Mouse (Mus musculus) CD4-positive helper T cell, adult 2 months (primary cell): ENCODE measurements at regions not wholly inside any gene's neighbourhood (a gene's known extent, or its start where the extent isn't known, plus 50 kb on each side); places are given as distances from the start of the nearest gene placed in this dataset.

Experiments
- DNase-seq: peaks from one replicate; pipeline ENCODE4 v3.0.0-alpha.2; 2012; ENCODE audit warnings: low read depth, missing footprints, low spot score

DNA sequence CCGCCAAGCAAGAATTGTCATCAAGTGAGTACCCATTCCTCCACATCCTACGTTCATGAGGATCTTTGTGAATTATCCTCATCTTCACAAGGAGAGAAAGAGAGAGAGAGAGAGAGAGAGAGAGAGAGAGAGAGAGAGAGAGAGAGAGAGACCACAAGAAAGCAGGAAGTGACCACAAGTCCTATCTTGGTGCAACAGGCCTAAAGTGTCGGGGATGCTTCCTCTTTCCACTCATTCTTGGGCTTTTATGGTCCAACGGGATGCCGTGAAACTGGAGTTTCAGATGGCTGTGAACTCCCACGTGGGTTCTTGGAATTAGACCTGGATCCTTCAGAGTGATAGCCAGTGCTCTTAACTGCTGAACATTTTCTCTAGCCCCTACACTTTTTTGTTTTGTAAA lies 53.1 kb upstream of the Rai14 start:
- no peak for DNase-seq

DNA sequence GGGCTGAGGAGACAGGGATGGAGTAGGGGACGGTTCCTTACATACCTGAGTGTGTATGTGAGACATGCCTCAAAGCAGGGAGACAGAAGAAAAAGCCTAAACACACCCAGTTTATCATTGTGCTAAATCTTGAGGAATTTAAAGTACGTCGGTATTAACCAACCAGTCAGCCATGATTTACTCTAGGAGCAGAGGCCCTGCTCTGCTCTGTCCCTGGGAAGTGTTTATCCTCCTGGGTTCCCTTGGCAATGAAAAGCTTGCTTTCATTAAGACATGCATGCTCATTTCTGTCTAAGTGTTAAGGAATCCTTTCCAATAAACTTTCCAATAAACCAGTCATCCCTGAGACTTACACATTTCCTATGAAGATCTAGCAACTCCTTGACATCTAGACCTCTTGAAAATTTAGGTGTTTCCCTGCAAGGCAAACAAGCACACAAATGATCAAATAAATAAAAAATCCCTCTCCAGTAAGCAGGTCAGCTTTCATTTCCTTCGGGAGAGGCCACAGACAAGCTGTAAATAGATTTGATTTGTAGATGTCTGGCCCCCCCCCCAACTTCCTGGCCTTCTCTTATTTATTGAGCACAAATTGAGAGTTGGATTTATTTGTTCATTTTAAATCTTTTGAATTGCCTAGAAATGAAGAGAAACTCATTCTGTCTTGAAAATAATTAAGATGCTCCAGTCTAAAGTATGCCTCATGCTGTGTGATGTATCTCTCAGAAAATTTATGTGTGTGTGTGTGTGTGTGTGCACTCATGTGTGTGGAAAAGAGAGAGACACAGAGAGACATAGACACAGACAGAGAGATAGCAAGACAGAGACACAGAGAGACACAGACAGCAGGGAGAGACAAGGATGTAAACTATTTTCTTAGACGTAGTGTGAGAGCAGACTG lies 56.2 kb upstream of the Rai14 start:
- DNase-seq = no peak

DNA sequence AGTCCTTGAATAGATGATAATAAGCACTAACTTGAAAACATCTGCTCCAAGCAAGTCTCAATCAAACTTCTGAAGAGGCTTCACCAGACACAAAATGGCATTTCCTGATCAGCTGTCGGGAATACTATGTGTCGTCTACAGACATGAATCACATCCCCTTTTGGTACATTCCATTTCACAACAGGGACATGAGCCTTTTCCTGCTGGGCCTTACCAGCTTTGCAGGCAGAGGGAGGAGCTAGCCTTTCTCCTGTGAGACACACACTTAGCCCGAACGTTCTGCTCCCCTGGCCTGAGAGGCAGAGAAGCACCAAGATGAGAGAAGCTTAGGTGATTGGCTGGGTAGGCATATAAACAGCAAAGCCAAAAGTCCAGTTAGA lies 56.9 kb upstream of the Rai14 start:
- no peak for DNase-seq

DNA sequence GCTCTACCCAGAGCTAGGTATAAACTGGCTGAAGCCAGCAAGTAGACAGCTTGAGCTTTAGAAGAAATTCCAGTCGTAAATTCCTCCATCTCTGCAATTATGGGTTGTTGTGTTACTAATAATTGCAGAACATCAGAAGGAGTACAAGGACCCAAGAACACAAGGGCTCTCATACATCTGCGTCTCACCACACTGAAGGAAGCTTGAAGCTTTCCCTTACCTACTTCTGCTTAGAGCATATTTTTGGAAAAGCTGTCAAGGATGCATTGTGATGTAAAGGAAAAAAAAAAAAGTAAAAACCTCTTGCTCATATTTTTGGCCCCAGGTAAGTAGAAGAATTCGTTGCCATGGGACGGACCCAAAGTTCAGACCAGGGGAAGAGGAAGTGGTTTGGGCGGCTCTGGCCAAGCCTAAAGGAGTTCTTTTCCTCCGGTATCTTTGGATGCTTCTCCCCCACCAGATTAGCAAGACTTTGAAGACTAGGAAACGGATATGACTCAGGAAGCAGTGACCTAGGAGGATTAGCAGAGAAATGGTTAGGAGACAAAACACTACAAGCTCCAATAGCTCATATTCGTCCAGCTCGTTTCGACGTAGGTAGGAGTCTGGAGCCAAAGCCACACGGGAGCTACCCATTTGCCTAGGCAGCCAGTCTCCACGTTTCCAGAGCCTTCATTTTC lies 65.7 kb upstream of the Rai14 start:
- DNase-seq = no peak

DNA sequence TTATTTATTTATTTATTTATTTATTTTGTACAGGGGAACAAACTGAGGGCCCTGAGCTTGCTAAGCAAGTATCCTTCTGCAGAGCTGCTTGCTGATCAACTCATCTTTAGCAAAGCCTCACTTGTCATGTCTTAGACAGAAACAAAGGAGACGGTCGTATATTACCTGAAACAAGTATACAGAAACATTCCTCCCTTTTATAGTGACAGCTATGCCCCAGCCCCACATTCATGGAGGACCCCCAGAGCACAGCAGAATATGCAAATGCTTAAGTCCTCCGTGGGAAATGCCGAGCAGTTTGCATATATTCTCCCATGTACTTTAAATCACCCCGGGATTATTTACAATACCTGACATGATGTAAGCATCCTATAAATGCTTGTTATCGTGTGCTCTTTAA lies 74.9 kb upstream of the Rai14 start:
- DNase-seq = no peak

DNA sequence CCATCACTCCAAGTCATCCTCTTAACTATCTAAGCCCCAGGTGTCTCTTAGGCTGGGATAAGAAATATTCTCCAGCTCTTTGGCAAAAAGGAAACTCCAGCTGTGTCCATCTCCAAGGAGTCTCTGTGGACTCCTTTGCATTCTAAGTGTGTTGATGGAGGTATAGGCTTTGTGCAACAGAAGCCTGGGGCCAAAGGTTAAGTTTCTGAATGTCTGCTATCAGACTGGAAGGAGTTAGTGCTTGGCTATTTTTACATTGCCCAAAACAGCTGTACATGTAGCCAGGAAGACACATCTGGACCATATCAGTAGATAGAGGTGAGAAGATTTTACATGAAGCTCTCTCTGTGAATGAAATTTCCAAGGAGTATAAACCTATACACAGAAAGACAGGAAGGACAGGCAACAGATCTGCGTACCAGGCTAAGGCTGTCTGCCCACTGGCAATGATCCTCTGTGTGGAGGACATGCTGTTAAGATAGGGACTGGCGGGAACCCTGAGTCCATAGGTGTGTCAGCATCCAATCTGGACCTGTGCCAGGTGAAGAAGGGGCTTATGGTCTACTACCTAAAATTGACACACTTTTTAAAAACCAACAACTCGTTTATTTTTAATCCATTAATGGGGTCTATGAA lies 76.6 kb upstream of the Rai14 start:
- no peak for DNase-seq

DNA sequence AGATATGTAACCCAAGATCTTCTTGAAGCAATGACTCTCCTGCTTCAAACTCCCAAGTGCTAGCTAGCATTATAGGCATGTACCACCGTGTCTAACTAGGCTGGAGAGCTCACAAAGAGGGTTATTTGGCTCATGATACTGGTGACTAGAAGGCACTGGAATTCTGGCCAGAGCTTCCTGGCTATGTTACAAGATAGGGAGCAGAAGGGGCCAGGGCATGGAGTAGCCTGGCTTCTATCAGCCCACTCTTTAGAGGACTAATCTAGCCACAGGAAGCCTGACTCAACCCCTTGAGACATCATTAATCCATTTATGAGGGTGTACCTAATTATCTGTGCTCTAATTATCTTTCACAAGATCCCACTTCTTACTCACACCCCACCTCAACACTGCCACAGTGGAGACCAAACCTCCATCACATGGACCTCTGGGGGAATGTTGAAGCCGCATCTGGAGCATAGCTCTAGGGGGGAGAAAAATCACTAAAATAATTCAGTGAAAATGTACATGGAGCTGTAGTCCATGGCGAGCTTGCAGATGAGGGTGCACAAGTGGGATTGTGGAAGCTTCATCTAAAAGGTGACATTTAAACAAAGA lies 77.2 kb upstream of the Rai14 start:
- no peak for DNase-seq

DNA sequence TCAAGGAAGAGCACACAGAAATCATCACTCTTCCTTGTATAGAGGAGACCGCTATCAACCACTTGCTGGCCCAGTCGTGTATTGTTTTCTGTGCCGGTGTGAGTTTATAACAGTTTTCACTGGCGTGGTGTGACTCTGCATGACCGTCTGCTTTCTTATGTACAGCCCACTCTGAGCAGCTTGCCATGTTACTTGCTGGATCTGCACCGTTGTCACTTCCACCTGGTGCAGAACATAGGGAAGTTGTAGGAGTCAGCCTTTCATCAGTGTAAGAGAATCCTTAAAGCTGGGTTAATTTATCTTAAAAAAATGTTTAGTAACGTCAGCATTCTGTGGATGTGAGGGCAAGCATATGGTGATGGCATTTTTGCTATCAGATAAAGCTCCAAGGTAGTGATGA lies 77.7 kb upstream of the Rai14 start:
- DNase-seq = no peak

DNA sequence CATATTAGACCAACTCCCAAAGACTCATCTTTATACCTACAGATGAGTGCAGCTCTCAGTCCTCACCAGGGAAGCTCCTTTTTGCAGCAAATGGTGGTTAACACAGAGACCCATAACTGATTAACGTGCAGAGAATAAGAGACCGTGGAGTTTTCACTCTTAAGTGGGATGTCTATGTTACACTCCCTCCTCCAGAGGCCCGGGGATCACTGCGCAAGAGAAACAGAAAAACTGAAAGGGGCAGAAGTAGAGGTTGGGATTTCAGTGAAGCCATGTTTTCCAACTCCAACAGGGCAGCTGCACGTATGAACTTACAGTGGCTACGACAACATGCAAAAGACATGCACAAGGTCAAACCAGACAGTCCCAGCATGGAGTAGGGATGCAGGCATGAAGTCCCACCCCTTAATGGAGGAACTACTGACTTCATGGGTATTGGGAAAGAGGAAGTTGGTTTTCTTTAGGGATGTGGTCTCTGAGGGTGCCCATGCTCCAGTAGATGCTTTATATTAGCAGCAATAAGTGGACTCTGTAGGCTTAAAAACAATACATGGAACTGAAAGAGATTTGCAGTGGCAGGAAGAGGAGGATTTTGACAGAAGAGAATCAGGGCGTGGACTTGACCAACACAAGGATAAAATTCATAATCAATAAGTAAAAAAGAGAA lies 80.8 kb upstream of the Rai14 start:
- no peak for DNase-seq

DNA sequence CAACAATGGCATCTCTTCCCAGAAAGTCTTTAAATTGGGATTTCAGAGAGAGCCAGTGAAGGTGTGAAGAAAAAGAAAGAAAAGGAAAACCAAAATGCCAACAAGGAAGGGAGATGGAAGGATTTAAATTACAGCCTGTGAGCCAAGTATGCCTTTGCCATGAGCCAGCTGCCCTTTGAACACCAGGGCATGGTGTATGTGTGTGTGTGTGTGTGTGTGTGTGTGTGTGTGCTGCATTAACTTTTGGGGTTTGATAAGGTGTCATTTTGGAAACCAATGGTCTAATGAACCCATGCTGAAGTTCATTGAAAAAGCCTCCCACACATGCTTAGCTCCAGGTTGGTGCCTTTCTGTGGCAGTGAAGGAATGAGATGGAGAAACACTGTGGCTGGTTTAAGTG lies 85.2 kb upstream of the Rai14 start:
- DNase-seq = no peak

DNA sequence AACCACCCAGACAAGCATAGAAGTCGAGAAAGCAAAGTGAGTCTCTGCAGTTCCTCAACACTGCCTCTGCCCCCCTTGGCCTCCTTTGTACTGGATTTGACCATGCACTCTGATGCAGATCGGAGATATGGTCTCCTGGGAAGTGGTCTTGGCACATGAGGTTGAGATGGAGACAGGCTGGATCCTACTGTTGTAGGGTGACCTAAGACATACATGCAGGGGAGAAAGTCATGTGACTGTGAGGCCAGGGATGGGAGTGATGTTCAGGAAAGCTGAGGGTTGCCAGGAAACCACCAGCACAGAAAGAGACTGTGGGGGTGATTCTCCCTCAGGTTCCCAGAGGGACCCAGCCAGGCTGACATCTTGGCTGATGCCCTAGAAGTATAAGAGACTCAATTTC lies 99.8 kb upstream of the Rai14 start:
- DNase-seq = no peak

DNA sequence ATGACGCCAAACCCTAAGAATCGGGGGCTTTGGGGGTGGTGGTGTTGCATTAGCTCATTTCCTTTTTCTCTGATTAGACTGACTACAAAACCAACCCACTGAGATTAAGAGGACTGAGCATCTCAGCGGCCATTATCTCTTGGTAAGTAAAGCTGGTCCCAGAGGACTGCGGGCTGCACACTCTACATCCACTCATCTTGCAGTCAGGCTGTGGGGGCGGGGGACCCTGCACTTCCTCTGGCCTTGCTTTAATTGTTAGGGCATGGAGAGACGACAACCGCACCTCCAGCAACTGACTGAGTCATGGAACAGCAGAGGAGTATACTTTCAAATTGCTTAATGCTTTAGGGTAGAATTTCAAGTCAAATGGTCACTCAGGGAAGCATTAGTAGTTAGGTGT lies 100.3 kb upstream of the Rai14 start:
- no peak for DNase-seq

DNA sequence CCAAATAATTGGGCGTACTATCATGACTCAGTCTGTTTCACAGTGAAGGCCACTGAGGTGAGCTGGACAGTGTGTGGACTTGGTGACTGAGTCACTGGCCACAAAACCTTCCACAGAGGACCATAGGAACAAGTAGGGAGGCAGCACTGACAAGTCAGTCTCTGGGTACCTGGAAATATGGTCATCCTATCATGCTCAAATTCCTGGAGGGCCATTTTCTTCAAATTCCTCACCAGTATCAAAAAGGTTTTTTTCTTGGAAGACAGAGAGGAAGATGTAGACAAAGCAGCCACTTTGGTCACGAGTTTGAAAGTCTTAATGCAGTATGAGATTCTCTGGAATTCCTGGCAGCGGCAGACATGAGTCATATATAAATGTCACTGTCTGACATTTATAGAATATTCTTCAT lies 101.8 kb upstream of the Rai14 start:
- no peak for DNase-seq

DNA sequence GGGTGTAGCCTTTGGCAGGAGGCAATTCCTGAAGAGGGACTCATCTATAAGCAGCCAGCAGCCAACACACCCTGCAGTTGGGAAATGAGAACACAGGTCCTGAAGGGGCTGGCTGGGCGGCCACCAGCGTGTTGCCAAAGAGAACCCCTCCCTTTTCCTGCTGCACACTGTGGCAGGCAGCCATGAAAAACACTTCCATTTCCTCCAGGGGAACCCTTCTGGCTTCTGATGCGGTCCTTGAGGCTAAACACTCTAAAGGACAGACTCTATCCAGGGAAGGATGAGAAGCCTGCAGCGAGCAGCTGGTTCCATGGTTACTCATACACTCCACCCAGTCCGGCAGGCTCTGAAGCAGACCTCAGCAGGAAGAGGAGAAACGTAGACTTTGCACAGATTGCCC lies 103.8 kb upstream of the Rai14 start:
- no peak for DNase-seq

DNA sequence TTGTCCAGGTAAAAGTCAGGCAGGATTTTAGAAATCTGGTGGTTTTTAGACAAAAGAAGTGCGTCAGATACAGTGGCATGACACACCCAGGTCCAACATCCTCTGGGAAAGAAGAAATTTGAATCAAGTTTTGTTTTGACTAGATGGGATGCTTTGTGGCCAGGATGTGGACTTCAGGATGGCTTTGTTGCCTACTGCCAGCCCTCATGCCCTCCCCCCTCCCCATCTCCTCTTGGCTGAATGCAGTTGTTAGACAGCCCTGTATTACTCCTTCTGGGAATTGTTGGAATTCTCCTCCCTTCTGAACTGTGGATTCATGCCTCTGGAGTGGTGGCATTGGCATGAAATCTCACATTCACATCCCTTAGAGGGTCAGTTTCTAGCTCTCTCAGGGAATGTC lies 104.3 kb upstream of the Rai14 start:
- no peak for DNase-seq

DNA sequence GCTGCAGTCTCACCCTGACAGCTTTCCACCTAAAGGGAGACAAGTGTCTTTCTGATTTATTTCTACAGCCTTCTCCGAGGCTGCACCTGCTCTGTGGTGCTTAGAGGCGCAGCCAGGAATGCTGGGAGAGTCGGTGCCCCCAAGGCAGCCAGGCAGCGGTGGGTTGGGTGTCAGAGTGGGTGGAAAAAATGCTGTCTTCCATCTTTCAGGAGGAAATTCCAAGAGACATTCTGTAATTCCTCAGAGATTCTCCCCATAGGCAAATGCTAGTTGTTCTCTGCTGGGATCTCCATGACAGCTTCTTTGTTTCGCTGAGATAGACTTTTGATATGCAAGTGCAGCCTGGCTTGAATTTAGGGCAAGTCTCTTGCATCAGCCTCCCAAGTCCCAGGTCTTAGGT lies 109.5 kb upstream of the Rai14 start:
- no peak for DNase-seq

DNA sequence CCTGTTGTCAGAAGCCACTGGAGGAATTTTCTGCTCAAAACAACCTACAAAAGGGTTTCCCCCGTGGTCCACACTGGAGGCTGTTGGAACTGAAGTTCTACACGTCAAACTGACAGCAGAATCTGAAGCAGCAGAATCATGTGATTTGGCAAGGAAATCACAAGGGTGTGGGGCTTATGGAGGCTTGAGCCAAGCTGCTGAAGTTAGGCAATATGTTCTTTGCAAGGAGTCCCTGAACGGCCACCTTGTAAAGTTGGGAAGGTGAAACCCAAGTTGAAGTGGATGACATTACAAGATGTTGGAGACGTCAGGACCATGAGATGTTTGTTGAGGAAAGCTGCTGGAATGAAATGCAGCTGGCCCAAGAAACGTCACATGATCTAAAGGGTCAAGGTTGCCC lies 115.2 kb upstream of the Rai14 start:
- no peak for DNase-seq

DNA sequence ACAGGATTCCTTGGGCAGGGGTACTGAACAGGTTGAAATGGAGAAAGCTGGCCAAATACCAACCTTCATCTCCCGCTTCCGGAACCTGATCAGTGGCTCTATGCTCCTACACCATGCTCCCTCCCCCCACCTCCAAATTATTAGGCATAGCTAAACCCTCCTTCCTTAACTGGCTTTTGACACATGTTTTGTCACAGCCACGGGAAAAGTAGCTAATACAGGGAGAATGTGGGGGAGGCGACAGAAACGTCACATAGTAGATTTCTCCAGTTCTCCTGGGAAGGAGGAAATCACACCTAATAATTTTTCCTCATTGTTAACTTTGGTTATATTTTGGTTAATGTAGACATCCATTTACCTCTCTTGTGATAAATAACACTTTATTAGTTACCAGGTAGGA lies 116.1 kb upstream of the Rai14 start:
- no peak for DNase-seq

DNA sequence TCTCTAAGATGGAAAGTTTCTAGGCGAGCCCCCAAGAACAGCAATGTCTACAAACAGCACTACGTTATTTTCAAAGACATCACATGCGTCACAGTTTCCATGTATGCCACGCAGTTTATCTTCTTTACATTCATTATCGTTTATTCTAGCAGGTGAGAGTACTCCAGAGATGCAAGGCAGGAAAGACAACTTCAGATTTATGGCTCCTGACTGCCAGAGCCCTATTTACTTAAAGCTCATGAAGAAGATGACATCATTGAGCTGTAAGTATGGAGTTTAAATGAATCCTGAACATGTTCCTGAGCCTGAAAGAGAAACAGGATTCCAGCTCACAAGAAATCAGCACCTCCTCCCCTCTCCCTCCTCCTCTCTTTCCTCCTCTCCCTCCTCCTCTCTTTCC lies 116.7 kb upstream of the Rai14 start:
- DNase-seq = no peak

DNA sequence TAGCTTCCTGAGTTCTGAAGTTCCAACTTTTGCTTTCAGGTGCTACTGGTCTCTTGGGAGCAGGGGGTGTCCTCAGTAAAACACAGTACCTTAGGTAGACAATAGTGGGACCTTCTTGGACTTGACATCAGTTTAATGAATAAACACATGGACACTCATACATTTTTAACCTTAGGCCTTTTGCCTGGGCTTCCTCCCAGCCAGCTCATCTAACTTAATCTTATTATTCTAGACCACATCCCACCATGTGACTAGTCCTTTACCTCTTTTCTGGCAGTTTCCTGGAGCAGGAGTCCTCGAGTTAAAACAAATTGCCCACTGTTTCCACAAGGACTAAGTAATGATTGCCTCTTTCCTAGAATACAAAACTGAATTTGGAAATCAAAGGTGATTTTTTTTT lies 117.9 kb upstream of the Rai14 start:
- no peak for DNase-seq

DNA sequence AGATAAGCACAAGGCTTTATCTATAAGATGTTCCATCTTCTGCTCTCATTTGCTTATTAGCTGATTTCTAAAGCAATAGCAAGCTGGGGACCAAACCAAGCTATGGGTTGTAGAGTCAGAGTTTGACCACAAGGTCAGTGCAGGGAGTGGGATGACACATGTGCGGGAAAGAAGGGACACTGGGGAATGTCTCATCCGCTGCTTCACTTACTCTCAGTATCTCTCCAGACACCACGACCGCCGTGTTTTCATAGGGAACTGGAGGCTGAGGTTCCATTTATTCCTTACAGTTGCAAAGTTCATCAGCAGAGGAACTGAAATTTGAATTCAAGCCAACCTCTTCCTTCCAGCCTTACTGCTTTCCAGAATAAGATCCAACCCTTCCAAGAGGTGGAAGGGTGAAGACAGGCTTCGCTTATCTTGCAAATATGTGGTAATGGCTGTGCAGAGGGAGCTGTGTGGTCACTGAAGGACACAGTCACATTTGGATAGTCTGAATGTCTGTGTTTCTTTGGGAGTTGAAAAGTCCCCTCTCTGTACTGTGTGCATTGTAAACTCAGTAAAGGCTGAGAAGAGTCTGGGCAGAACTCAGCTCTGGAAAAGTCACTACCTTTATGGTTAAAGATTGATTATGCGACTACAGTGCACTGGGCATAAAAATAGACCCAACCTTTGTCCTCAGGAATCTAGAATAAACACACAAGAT lies 118.1 kb upstream of the C1qtnf3 start:
- no peak for DNase-seq
